Mouse (Mus musculus): ENCODE measurements around the gene Npl.

The Npl gene

GRCm38 (mm10) chr1:153510330-153511009, 39.4 kb downstream of the Npl start:
- ChIA-PET POLR2A (interaction anchor here in 2 of 4 experiments (0.9 to 2.5 kb wide), 7 partner anchors 9 to 239 kb away, joined by 3 to 6 read pairs (median 3); partner anchors contain the start of gene Rnasel (in 1 of the 2)), CTCF (interaction anchor here in 1 of 4 experiments (0.7 to 1.0 kb wide), 2 partner anchors 15 to 238 kb away, joined by 3 read pairs; partner anchors contain the start of gene Rnasel)

GRCm38 (mm10) chr1:153509569-153509968, 40.3 kb downstream of the Npl start:
- ChIA-PET POLR2A (interaction anchor here in 3 of 4 experiments (0.6 to 2.5 kb wide), 16 partner anchors 8 to 240 kb away, joined by 3 to 6 read pairs (median 3); partner anchors contain the start of genes Dhx9 (in 1 of the 3) and Rnasel (in 1 of the 3)), CTCF (interaction anchor here in 2 of 4 experiments (0.6 to 1.0 kb wide), 3 partner anchors 14 to 239 kb away, joined by 3 read pairs; partner anchors contain the start of gene Rnasel (in 1 of the 2))

GRCm38 (mm10) chr1:153509012-153509411, 40.8 kb downstream of the Npl start:
- CTCF ChIA-PET: interaction anchor here in 1 of 4 experiments (0.6 kb wide), 1 partner anchor 23 kb away, joined by 3 read pairs; no protein-coding TSS in a partner anchor
- POLR2A ChIA-PET: interaction anchor here in 3 of 4 experiments (0.7 to 2.5 kb wide), 12 partner anchors 7 to 240 kb away, joined by 3 to 6 read pairs (median 3); partner anchors contain the start of genes Dhx9 (in 1 of the 3) and Rnasel (in 1 of the 3)

- ChIA-PET CTCF (interaction anchor here in 1 of 4 experiments (0.5 kb wide), 1 partner anchor 17 kb away, joined by 3 read pairs; no protein-coding TSS in a partner anchor), POLR2A (interaction anchor here in 3 of 4 experiments (0.5 to 11.0 kb wide), 3 partner anchors 12 to 87 kb away, joined by 3 to 181 read pairs (median 17); partner anchors contain the start of gene Dhx9 (in 1 of the 3))
These were observed 43.6 kb downstream of the Npl start for GRCm38 (mm10) chr1:153506266-153506665.

- ChIA-PET POLR2A (interaction anchor here in 3 of 4 experiments (0.7 to 11.0 kb wide), 12 partner anchors 8 to 248 kb away, joined by 3 to 181 read pairs (median 3); partner anchors contain the start of gene Dhx9 (in 2 of the 3)), CTCF (interaction anchor here in 1 of 4 experiments (0.9 to 1.2 kb wide), 2 partner anchors 21 to 247 kb away, joined by 4 to 5 read pairs; partner anchors contain the start of gene Rnasel)
These were observed 48.1 kb downstream of the Npl start for GRCm38 (mm10) chr1:153501644-153502321.

- ChIA-PET POLR2A (interaction anchor here in 3 of 4 experiments (0.6 to 11.0 kb wide), 20 partner anchors 8 to 400 kb away, joined by 3 to 181 read pairs (median 4); partner anchors contain the start of genes Dhx9 (in 3 of the 3), Npl (in 2 of the 3), Glul (in 1 of the 3) and Teddm2 (in 1 of the 3)), CTCF (interaction anchor here in 3 of 4 experiments (0.6 to 1.3 kb wide), 4 partner anchors 16 to 249 kb away, joined by 3 to 5 read pairs (median 4); partner anchors contain the start of gene Rnasel (in 1 of the 3))
These were observed 49.8 kb downstream of the Npl start for GRCm38 (mm10) chr1:153500030-153500429.

GRCm38 (mm10) chr1:153496030-153496429, 53.8 kb downstream of the Npl start:
- CTCF ChIA-PET: interaction anchor here in 2 of 4 experiments (0.5 to 0.9 kb wide), 2 partner anchors 14 to 107 kb away, joined by 3 to 4 read pairs; no protein-coding TSS in a partner anchor
- POLR2A ChIA-PET: interaction anchor here in 2 of 4 experiments (0.6 to 15.7 kb wide), 13 partner anchors 7 to 585 kb away, joined by 3 to 181 read pairs (median 3); partner anchors contain the start of genes Dhx9 (in 2 of the 2) and Rnasel (in 2 of the 2)

GRCm38 (mm10) chr1:153493931-153494330, 55.9 kb downstream of the Npl start:
- CTCF ChIA-PET: interaction anchor here in 2 of 4 experiments (0.5 to 0.7 kb wide), 4 partner anchors 9 to 389 kb away, joined by 3 to 11 read pairs (median 4); no protein-coding TSS in a partner anchor
- POLR2A ChIA-PET: interaction anchor here (0.6 to 15.7 kb wide), 43 partner anchors 8 to 954 kb away, joined by 3 to 181 read pairs (median 4); partner anchors contain the start of genes Npl (in 2 of the 4), Dhx9 (in 1 of the 4), Glul (in 1 of the 4) and Lamc1 (in 1 of the 4)

GRCm38 (mm10) chr1:153493338-153493737, 56.5 kb downstream of the Npl start:
- CTCF ChIA-PET: interaction anchor here in 2 of 4 experiments (0.5 to 0.7 kb wide), 3 partner anchors 8 to 388 kb away, joined by 3 to 5 read pairs (median 3); no protein-coding TSS in a partner anchor
- POLR2A ChIA-PET: interaction anchor here in 3 of 4 experiments (0.6 to 15.7 kb wide), 31 partner anchors 8 to 453 kb away, joined by 3 to 181 read pairs (median 4); partner anchors contain the start of genes Npl (in 2 of the 3), Dhx9 (in 1 of the 3), Glul (in 1 of the 3) and Lamc1 (in 1 of the 3)

GRCm38 (mm10) chr1:153491822-153492221, 58.0 kb downstream of the Npl start:
- CTCF ChIA-PET: no interaction called here
- POLR2A ChIA-PET: interaction anchor here in 3 of 4 experiments (0.6 to 21.5 kb wide), 9 partner anchors 9 to 67 kb away, joined by 3 to 558 read pairs (median 6); partner anchors contain the start of gene Dhx9 (in 1 of the 3)

GRCm38 (mm10) chr1:153491345-153491744, 58.5 kb downstream of the Npl start:
- ChIA-PET POLR2A (interaction anchor here in 2 of 4 experiments (0.7 to 21.5 kb wide), 7 partner anchors 11 to 104 kb away, joined by 3 to 558 read pairs (median 6); no protein-coding TSS in a partner anchor), CTCF (no interaction called here)

- ChIA-PET POLR2A (interaction anchor here (0.5 to 21.5 kb wide), 14 partner anchors 12 to 1583 kb away, joined by 3 to 558 read pairs (median 4); partner anchors contain the start of genes Npl (in 1 of the 4) and Shcbp1l (in 1 of the 4)), CTCF (interaction anchor here in 1 of 4 experiments (0.7 kb wide), 1 partner anchor 88 kb away, joined by 15 read pairs; no protein-coding TSS in a partner anchor)
These were observed 59.9 kb downstream of the Npl start for GRCm38 (mm10) chr1:153489963-153490362.

GRCm38 (mm10) chr1:153489540-153489939, 60.3 kb downstream of the Npl start:
- ChIA-PET CTCF (interaction anchor here in 2 of 4 experiments (0.7 to 0.8 kb wide), 2 partner anchors 88 to 618 kb away, joined by 9 to 15 read pairs; no protein-coding TSS in a partner anchor), POLR2A (interaction anchor here (0.5 to 21.5 kb wide), 13 partner anchors 12 to 1584 kb away, joined by 3 to 558 read pairs (median 5); partner anchors contain the start of genes Npl (in 1 of the 4) and Shcbp1l (in 1 of the 4))

GRCm38 (mm10) chr1:153489132-153489531, 60.7 kb downstream of the Npl start:
- ChIA-PET POLR2A (interaction anchor here in 2 of 4 experiments (1.1 to 21.5 kb wide), 10 partner anchors 13 to 64 kb away, joined by 3 to 558 read pairs (median 7); partner anchors contain the start of genes Npl (in 1 of the 2) and Shcbp1l (in 1 of the 2)), CTCF (interaction anchor here in 1 of 4 experiments (0.8 kb wide), 1 partner anchor 617 kb away, joined by 9 read pairs; no protein-coding TSS in a partner anchor)

GRCm38 (mm10) chr1:153487500-153487879, 62.4 kb downstream of the Npl start, which contains the start of gene Dhx9:
Dhx9 (minus strand) TSS chr1:153487660.
- CTCF ChIA-PET: interaction anchor here in 1 of 4 experiments (0.7 kb wide), 1 partner anchor 103 kb away, joined by 3 read pairs; no protein-coding TSS in a partner anchor
- POLR2A ChIA-PET: interaction anchor here in 3 of 4 experiments (0.6 to 21.5 kb wide), 43 partner anchors 7 to 454 kb away, joined by 3 to 558 read pairs (median 4); partner anchors contain the start of genes Rnasel (in 2 of the 3), Shcbp1l (in 2 of the 3) and Npl (in 1 of the 3)

GRCm38 (mm10) chr1:153486767-153487499, 62.9 kb downstream of the Npl start:
- POLR2A ChIA-PET: interaction anchor here in 3 of 4 experiments (0.8 to 21.5 kb wide), 43 partner anchors 8 to 307 kb away, joined by 3 to 558 read pairs (median 5); partner anchors contain the start of gene Shcbp1l (in 2 of the 3)
- CTCF ChIA-PET: interaction anchor here in 2 of 4 experiments (0.6 to 0.7 kb wide), 2 partner anchors 64 to 102 kb away, joined by 3 to 4 read pairs; no protein-coding TSS in a partner anchor

All from embryonic stem cell, embryonic (primary cell).